Mouse (Mus musculus): ENCODE measurements around the gene Fgr.

Fgr gene

DNA sequence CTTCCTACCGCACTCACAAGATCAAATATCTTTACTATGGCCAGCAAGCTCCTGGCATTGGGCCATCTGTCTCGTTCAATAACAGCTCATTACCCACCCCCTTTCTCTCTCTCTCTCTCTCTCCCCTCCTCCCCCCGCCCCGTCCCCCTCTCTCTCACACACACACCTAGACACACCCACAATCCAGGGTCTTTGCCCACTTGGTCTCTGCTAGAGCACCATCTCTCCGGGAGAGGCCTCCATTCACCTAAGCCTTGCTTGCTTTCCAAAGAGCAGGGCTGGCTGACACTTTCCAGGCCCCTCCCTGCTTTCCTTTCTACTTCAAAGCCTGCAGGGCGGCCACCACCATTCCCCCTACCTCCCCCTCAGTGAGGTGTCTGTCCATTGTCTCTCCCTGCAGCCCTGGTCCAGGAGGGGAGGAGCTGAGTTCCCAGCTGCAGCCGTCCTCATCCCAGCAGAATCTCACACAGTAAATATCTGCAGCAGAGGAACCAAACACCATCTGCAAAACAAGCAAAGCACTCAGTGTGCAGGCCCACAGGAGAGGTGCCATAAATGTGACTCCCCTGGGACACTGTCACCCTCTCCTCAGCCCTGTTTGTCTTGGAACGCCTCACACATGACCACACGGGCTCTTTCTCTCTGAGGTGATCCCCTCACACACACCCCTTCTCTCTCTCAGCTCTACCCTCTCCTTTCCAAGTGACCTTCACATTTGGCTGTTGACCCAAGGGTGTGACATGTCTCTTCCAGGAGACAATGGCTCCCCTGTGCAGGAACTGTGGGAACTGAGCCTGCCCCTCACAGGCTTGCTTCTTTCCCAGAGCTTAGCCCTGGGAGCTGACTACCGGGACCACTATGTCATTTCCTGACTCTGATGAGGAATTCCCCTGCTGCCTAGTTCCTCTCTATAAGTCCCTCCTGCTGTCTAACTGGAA, 14.9 kb upstream of the Fgr start:
- peak; percentile 60 for DNase-seq (ENCODE audit: low spot score)

DNA sequence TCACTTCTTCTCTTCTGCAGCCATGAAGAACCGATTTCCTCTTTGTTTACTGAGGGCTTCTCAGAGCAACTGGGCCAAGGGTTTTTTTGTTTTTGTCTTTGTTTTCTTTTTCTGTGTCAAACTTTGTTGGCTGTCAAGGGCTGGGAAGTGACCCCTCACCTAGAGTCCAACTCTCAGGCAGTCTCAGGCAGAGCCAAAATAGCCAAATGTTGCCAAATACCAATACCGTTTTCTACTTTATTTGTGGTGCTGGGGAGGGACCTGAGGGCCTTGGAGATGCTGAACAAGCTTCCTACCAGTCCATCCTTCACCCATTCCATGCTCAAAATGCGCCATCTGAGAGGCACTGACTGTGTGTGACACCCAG, 14.2 kb upstream of the Fgr start:
- DNase-seq (ENCODE audit: low spot score) = no peak

DNA sequence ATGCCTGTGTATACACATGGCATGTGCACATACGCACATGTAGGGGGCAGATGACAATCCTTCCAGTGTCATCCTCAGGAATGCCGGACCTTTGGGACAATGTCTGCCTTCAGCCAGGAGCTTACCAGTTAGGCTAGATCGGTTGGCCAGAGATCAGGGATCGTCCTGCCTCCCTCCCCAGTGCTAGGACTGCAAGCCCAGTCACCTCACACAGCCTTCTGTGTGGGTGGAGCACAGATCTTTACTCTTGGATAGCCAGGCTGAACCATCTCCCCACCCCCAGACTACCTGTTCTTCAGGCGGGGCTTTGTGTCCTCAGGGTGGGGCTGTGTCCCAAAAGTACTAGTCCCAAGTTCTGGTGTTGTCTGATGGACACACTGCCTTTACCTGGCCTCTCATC, 13.6 kb upstream of the Fgr start:
- DNase-seq (ENCODE audit: low spot score) = no peak

DNA sequence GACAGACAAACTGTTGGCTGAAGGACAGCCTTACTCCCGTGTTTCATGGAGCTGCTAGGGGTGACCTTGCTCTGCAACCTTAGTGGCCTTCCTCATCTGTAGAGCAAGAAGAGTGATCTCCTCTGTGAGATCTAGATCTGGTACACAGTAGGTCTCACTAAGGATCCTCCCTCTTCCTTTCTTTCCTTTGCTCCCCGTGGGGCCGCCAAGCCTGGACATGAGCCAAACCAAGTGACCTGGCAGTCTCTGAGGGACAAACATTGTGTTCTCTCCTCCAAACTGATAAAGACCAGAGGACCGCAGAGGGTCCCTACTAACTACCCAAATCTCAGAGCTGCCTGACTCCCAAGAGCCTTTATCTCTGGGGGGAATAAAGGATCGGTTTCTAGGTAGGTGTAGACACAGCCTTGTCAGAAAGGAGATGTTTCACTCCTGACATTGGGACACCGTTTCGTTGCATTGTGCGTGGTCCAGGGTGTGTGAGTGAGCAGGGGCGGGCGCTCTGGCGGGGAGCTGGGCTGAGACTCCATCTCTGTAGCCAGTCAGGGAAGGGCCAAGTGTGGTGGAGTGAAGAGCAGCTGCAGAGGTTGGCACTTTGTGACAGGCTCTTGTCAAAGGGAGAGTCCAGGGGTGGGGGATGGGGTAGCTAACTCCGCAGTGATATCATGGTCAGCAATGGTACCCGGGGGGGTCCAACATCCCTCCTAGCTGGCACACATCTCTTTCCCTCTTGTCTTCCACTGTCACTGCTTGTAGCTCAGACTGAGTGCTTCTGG, 12.8 kb upstream of the Fgr start:
- DNase-seq (ENCODE audit: low spot score) = no peak

DNA sequence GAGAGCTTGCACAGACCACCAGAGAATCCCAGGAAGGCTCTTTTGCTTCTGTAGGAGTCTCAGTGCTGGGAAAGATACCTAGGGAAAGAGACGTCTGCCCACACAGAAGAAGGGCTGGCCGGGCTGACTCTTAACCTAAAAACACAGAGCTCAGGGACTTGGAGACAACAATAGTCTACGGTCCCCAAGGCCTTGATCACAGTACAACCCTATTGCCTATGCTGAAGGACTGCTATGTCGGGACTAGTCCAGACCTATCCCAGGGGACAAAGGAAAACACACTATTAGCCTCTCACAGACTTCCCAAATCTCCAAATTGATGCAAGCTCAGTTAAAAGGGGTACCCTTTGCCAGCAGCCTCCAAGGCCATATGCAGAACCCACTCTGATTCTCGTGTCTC, 12.0 kb upstream of the Fgr start:
- DNase-seq (ENCODE audit: low spot score) = no peak

DNA sequence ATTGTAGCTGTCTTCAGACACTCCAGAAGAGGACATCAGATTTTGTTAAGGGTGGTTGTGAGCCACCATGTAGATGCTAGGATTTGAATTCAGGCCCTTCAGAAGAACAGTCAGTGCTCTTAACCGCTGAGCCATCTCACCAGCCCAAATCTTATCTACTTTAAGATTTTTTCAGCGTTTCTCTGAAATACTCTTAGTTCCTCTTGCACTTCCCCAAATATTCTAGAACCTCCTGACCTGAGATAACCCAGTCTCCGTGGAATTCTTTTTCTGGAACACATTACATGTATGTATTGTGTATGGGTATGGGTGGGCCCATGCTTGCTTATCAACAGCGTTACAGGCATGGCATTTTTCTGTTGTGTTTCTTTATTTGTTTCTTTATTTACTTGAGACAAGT, 11.3 kb upstream of the Fgr start:
- no peak for DNase-seq (ENCODE audit: low spot score)

DNA sequence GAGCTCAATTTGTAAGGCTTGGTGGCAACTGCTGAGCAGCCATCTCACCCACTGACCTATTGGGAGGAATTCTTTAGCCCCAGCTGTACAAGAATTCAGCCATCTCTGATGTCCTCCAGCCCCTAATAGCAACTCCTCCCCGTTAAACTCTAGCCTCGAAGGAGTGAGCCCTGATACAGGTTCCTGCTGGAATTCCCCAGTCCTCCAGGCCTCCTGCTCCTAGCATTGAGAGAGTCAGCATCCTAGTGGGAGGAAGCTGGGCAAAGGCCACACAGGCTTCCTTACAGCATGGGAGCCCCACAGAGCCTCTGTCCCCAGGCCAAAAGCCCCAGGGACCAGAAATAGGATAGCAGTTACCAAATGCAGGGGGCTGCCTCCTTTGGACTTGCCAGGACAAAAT, 10.5 kb upstream of the Fgr start:
- DNase-seq (ENCODE audit: low spot score) = no peak

DNA sequence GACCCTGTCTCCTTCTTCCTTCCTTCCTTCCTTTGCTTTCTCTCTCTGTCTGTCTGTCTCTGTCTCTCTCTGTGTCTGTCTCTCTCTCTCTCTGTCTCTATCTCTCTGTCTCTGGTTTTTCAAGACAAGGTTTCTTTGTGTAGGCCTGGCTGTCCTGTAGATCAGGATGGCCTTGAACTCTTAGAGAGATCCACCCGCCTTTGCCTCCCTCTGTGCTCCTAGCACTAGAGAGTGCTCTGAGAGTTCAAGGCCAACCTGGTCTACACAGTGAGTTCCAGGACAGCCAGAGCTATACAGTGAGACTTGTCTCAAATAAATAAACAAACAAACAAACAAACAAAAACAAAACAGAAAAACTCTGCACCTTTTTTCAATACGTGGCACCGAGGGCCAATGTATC, 9.8 kb upstream of the Fgr start:
- no peak for DNase-seq (ENCODE audit: low spot score)

DNA sequence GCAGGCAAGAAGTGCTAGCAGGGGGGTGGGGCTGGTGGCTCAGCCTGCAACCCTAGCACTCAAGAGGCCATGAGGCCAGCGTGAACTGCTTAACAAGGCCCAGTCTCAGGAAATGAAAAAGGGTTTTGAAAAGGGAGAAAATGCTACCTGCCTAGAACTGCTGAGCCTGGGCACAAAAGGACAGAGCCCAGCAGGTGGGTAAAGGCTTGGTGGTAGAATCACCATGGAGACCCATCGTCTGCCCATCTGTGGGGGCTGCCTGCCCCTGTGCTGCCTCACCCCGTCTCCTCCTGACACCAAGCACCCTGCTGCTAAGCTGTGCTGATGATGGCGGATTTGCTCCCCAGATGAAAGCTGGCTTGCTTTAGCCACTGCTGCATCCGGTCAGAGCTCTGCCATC, 9.4 kb upstream of the Fgr start:
- peak; percentile 50 for DNase-seq (ENCODE audit: low spot score)

DNA sequence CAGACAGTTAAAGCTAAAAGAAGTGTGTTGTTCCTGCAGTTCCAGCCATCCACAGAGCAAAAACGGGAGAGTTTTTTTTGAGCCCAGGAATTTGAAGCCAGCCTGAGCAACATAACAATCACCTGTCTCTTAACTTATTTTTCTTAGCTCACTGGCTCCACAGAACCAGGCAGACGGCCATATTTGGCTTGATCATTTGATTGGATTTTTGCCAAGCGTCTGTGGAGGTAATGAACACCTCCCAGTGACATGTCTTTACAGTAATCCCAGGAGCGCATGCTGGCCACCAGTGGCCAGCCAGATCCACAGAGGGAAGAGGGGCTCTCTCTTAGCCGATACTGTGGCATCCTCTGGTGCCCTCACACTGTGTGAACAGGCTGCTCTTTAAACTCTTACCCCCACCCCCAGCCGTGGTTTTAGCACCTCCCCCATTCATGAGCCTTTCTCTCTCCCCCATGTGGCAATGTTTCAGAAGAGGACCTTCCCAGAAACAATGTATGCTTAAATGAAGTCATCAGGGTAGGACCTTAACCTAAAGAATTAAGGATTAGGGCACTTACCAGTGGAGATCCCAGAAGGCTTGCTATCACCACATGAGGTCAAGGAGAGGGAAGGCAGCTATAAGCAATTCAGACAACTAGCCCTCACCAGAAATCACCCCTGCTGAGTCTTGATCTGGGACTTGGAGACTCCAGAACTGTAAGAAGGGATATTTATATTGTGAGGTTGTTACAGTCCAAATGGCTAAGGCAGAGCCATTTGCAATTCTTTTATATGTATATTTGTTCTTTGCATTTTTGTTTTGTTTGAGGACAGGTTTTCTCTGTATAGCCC, 5.6 kb upstream of the Fgr start:
- DNase-seq (ENCODE audit: low spot score) = no peak

DNA sequence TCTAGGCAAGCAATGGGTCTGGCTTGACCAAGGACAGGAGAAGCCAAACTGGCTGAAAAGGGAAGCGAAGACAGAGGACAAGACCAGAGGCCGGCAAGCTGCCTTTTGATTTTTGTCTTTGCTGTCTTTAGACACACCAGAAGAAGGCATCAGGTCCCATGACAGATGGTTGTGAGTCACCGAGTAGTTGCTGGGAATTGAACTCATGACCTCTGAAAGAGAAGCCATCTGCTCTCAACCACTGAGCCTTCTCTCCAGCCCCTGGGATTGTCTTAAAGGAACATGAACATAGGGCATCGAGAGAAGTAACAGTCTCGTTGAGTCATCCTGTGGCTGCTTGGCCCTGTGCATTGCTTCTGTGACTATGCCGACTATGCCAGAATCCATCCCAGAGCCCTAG, 2.3 kb upstream of the Fgr start:
- DNase-seq (ENCODE audit: low spot score) = no peak

DNA sequence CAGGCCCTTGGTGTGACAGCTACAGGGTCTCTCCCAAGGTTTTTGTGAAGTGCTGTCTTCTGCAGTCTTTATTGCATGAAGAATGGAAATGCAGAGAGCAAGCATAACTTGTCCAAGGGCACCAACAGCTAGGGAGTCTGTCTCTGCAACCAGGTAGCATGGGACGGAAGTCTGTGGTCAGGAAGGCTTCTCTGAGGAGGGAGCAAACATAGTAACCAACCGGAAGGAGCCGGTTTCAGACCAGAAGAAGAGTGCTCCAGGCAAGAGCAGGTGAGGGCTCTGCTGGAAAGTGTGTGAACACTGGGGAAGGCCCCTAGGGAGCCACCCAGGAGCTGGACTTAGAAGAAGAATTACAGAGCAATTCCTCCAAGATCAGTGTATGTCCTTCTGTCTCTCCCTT, 1.8 kb upstream of the Fgr start:
- no peak for DNase-seq (ENCODE audit: low spot score)

DNA sequence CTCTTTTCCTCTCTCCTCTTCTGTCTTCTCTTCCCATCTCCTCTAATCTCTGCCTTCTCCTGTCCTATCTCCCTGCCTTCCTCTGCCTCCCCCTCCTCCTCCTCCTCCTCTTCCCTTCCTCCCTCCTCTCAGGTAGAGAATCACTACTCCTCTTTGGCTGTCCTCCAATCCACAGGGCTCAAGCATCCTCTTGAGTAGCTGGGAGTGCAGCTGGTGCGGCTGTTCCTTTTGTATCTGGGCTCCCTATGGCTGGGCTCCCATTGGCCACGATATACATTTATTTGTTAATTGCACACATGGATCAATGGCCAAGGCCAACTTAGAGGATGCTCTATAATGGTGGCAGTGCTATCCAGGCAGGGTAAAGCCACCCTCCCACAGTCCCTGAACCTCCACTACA, 1.3 kb upstream of the Fgr start:
- DNase-seq (ENCODE audit: low spot score) = no peak

DNA sequence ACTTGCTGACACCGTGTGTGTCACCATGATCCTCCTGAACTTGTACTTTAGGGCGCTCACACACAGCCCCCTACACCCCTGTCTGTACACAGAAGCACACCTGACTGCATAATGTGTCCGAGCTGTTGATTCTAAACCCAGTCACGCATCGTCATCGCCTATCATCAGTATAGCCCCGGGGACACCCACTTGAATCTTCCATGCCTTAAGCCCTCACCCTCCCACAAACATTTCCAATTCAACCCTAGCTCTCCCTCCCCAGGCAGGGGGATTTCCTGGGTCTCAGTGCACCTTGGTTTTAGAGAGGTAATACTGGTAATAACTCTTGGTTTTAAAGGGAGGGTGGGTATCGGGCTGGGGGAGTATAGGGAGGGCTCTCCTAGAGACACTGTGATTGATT, 709 bp upstream of the Fgr start:
- DNase-seq (ENCODE audit: low spot score) = no peak

DNA sequence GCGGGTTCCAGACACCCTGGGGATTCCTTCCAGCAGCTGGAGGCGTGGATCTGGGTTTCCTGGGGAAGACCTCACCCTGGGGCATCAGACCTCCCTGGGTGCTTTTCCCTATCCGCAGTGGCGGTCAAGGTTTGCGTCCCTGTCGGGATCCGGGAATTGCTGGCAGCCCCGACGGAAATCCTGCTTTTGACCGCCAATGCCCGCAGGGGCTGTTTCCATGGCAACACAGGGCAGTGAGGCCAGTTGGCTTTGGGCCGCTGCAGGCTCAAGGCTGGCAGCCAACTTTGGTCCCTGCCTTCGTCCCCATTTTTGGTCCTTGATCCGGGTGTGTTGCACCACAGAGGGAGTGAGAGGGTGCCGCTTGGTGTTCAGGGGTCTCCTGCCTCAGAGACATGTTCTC, 1.0 kb downstream of the Fgr start:
- DNase-seq (ENCODE audit: low spot score) = peak; percentile 82

DNA sequence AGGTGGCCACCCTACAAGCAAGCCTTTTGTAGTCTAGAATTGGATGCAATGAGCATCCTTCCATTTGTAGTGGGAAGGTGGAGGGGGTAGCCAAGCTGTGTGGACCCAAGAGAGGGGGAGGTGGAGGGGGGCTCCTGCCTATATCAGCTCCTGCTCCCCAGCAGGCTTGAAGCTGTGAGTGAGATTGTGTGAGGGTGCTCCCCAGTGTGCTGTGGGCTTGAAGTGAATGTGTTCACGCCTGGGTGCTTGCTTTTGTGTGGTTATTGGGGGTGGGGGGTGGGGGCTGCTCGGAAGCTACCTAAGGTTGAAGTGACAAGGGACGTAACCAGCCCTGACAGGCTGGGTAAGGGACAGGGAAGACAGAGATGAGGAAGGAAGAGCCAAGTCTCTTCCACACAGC, 1.9 kb downstream of the Fgr start:
- no peak for DNase-seq (ENCODE audit: low spot score)

DNA sequence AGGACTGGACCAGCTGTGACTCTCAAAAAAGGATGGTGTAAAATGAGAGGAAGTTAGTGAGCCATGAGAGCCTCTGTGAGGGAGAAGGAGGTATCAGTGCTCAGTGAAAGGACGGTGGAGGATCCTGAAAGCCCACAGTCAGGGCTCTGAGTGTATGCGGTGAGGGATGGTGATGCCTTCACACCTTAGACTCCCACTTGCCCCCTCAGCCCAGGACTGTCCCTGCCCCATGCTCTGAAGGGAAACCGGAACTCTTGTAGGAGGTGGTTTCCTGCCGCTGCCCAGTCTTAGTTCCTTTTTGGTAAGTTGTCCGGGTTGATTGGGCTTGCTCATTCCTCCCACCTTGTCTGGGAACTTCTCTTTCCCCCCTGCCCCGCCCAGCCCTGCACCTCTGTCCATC, 2.8 kb downstream of the Fgr start:
- DNase-seq (ENCODE audit: low spot score) = no peak

DNA sequence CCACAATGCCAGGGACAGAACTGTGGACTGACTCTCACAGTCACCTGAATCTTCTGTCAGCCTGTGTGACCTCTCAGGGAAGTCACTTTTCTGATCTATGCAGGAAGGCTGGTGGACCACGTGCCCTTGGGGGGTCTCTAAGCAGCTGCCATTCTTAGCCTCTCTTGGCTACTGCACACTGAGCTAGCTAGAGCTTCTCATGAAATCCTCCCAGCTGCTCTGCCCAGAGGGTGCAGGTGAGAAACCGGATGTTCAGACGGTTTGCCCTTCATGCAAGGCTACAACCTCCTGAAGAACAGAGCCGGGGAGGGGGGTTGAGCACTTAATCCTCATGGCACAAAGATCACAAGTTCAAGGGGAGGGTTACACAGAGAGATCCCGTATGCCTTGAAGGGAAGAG, 3.7 kb downstream of the Fgr start:
- DNase-seq (ENCODE audit: low spot score) = no peak

DNA sequence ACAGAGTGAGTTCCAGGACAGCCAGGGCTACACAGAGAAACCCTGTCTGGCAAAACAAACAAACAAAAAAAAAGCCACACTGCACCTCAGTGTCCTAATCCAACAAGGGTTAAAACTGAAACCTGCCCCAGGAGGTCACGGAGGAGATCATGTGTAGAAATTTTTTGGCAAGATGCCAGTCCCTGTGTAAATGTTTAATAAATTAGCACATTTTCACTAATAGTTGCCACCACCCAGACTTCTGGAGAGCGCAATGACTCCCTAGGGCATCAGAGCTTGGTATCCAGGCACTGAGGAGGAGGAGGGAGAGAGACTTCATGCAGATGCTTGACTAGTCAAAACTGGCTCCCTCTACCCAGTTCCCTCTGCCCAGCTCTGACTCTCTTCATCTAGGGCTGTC, 5.3 kb downstream of the Fgr start:
- DNase-seq (ENCODE audit: low spot score) = no peak

DNA sequence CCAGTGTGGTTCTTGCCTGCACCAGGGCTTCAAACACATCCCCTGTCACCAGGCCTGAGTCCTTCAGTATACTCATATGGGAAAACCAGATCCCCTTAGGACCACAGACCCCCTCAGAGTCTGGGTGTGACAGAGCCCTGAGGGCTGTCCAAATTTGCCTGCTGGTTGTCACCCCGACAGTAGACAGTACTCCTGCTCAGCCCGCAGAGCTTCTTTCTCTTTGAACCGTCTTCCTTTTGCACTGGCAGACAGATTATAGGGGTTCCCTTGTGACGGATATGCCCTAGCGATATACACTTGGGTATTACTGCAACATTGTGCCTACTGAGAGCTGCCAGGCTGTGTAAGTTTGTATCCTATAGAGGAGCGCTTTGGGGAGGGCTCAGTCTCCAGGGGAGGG, 7.7 kb downstream of the Fgr start:
- no peak for DNase-seq (ENCODE audit: low spot score)

DNA sequence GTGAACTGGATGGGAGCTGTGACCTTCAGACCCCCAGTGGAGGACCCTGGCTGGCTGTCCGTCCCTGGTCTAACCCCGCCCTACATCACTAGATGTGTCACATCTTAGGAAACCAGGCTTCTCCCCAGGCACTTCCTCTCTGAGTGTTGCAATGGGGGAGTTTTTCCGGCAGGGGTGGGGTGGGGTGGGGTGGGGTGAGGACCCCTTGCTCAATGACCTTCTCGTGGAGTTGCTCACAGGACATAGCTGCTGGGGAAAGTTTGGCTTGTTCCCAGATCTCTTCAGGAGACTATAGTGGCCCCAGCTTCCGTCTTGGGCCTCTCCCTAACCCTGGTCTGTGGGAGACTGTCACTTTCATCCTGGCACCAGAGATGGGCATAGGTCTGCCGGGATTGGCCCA, 9.1 kb downstream of the Fgr start:
- no peak for DNase-seq (ENCODE audit: low spot score)

DNA sequence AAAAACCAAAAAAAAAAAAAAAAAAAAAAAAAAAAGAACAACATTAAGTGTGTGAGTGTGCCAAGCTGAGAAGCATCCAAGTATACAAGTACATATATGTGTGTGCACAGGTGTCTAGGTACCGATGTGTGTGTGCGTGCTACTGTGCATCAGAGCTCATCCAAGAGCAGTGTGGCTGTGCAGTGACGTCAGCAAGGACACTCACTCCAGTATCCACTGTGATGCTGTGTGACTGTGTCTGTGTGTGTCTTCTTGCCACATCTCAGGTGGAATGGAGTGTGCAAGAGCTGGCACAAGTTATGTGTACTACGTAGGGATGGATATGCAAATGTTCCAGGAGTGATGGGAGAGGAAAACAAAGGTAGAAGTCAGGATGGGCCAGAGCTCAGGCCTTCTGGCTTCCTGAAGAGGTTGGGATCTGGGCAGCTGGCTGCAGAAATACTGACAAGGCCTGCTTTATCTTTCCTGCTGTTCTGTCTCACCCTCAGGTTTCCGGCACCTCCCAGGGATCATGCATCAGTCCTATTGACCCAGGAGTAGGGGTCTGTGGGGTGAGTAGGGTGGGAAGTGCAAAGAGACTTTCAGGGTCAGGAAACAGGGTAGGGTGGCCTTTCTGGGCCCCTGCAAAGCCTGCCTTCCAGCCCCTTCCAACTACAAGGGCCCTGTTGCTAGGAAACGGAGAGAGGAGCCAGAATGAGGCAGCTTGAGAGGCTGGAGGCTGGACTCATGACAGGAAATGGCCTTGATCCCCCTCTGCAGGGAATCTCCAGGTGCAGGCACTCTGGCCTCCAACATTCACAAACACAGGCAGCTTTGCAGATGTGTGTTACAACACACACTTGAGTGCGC, 10.0 kb downstream of the Fgr start:
- DNase-seq (ENCODE audit: low spot score) = peak; percentile 57

Data from retina, embryonic 14.5 days (tissue).